Mouse (Mus musculus): Measurements from ENCODE around the gene Gabrb3. TPM values are rescaled to one million over a fixed set of nuclear protein-coding genes. Genes with fewer than 3 reads are reported as not detected.

Gene Gabrb3
- 0.25 and 0.35 TPM in 2 replicates for polyA plus RNA-seq (2012; rRNA removed)

GRCm38 (mm10) chr7:57419392-57419791 is at the start of gene Gabrb3:
Gabrb3 (plus strand) TSS chr7:57419692.

GRCm38 (mm10) chr7:57386517-57387340 is 32.8 kb upstream of the Gabrb3 start, which contains the start of gene Gabrg3:
Gabrg3 (minus strand) TSS chr7:57387188.

GRCm38 (mm10) chr7:57509681-57510141 is 90.2 kb downstream of the Gabrb3 start, which contains the start of gene Gabra5:
Gabra5 (minus strand) TSS chr7:57510059.

Other genes with a start within 250 kb of the Gabrb3 start
- 0.41 and 1.3 TPM in 2 replicates for gene Gabrg3, start 32.5 kb upstream of the Gabrb3 start, polyA plus RNA-seq (2012; rRNA removed)
- not detected in 2 replicates for gene Gabra5, start 90.4 kb downstream of the Gabrb3 start, polyA plus RNA-seq (2012; rRNA removed)